Mouse (Mus musculus) right cerebral cortex, postnatal 36 days (tissue): ENCODE results near the gene 2210016F16Rik.
"Not testable (repeated sequence)": the region's sequence is repeated elsewhere in the genome, so short reads cannot be mapped to it uniquely, and the experiment has no call there.

Source experiments
- DNase-seq, 2 experiments: peaks; one replicate each; pipeline ENCODE4 v3.0.0; 2022; ENCODE audit warnings: low spot score in 2 of 2, mixed read lengths in 1 of 2

The 2210016F16Rik gene

GRCm38 (mm10) chr13:58384779-58385546 is at the start of gene 2210016F16Rik:
Gene 2210016F16Rik, minus strand, starts transcription at chr13:58385225.
- peak; percentile 8 to 10 for DNase-seq

GRCm38 (mm10) chr13:58423061-58423660 is 38.1 kb upstream of the 2210016F16Rik start:
- DNase-seq = no peak

- DNase-seq = no peak
Measured at GRCm38 (mm10) chr13:58422242-58422641, 37.2 kb upstream of the 2210016F16Rik start.

GRCm38 (mm10) chr13:58421026-58421425 is 36.0 kb upstream of the 2210016F16Rik start:
- no peak for DNase-seq

- DNase-seq = no peak
Measured at GRCm38 (mm10) chr13:58419266-58419665, 34.2 kb upstream of the 2210016F16Rik start.

- no peak for DNase-seq
Measured at GRCm38 (mm10) chr13:58418656-58419055, 33.6 kb upstream of the 2210016F16Rik start.

GRCm38 (mm10) chr13:58415838-58416237 is 30.8 kb upstream of the 2210016F16Rik start:
- DNase-seq = no peak

GRCm38 (mm10) chr13:58415374-58415773 is 30.3 kb upstream of the 2210016F16Rik start:
- no peak for DNase-seq

- DNase-seq = no peak
Measured at GRCm38 (mm10) chr13:58411073-58411472, 26.0 kb upstream of the 2210016F16Rik start.

GRCm38 (mm10) chr13:58403243-58403642 is 18.2 kb upstream of the 2210016F16Rik start, which contains the start of gene Hnrnpk:
Gene Hnrnpk, minus strand, starts transcription at chr13:58403343.
- DNase-seq = not testable (repeated sequence)

GRCm38 (mm10) chr13:58402744-58403110 is 17.7 kb upstream of the 2210016F16Rik start:
- no peak for DNase-seq

- DNase-seq = peak; percentile 92 to 95
Measured at GRCm38 (mm10) chr13:58402003-58402743, 17.1 kb upstream of the 2210016F16Rik start, which contains the start of gene Rmi1. Gene Rmi1, plus strand, starts transcription at chr13:58402248.

- peak; percentile 48 to 62 for DNase-seq
Measured at GRCm38 (mm10) chr13:58401135-58402002, 16.3 kb upstream of the 2210016F16Rik start.

- no peak for DNase-seq
Measured at GRCm38 (mm10) chr13:58400576-58400975, 15.6 kb upstream of the 2210016F16Rik start.

GRCm38 (mm10) chr13:58397651-58398050 is 12.6 kb upstream of the 2210016F16Rik start:
- DNase-seq = no peak

GRCm38 (mm10) chr13:58394392-58394791 is 9.4 kb upstream of the 2210016F16Rik start:
- DNase-seq = not testable (repeated sequence)

GRCm38 (mm10) chr13:58389324-58389951 is 4.4 kb upstream of the 2210016F16Rik start:
- DNase-seq = no peak

GRCm38 (mm10) chr13:58388379-58388778 is 3.4 kb upstream of the 2210016F16Rik start:
- DNase-seq = no peak

GRCm38 (mm10) chr13:58387948-58388347 is 2.9 kb upstream of the 2210016F16Rik start:
- DNase-seq = peak; percentile 40 to 48

GRCm38 (mm10) chr13:58385547-58385920 is 509 bp upstream of the 2210016F16Rik start:
- no peak for DNase-seq

- DNase-seq = no peak
Measured at GRCm38 (mm10) chr13:58384371-58384770, 654 bp downstream of the 2210016F16Rik start.
